Mouse (Mus musculus): ENCODE data around the gene Olfr970.

- TF ChIP-seq CTCF (IDR thresholded peaks at IDR 0.05; ENCODE audit: low read depth) (no peak), EP300 (IDR thresholded peaks at IDR 0.05; ENCODE audit: low read depth) (no peak)
These were observed 57.5 kb downstream of the Olfr970 start, which contains the start of gene Olfr972 for GRCm38 (mm10) chr9:39866122-39866521.
